Mouse (Mus musculus): ENCODE data around the gene Elfn2. TPM values are rescaled to one million over a fixed set of nuclear protein-coding genes. Genes with fewer than 3 reads are reported as not detected.

Gene Elfn2
- polyA plus RNA-seq, 1 experiment from 2014 or later, result 0.06 TPM

DNA sequence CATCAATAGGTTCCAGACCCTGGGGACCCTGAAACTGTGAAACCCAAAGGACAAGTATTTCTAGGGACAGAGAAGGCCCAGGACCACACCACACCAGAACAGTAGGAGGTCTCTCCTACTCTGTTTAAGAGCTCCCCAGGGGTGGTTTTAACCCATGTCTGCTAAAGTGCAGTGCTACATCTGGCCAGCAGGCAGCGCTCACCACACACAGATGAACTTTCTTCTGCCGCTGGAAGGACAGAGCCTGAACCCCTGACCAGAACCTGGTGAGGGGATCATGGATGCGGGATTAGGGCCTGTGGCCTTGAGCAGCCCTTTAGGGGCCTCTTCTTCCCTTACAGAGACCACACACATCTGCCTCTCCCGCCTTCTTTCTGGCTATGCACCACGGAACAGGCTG lies 95.1 kb downstream of the Elfn2 start:
- H3K9ac ChIP-seq (ENCODE audit: low read length), result no peak overlapping the region
- peak; percentile 71 for DNase-seq (ENCODE audit: low spot score)
- H3K4me2 ChIP-seq (replicated peaks; ENCODE audit: low read depth), result no peak overlapping the region
- H3K9me3 ChIP-seq (ENCODE audit: control insufficient read depth, low read length), result no peaks in the 10 kb centered on the region
- H3K4me1 ChIP-seq (replicated peaks; ENCODE audit: control insufficient read depth, insufficient read depth), result no peaks in the 10 kb centered on the region
- H3K27me3 ChIP-seq (ENCODE audit: control insufficient read depth, insufficient read depth, low read length), result no peaks in the 10 kb centered on the region
- no peak overlapping the region for H3K4me3 ChIP-seq (ENCODE audit: low read depth, low read length)
- no peak overlapping the region for H3K27ac ChIP-seq (replicated peaks)
- WGBS, result 18% methylated on average over 5 of the region's 5 CpGs
- no peak; the same call in 1 of the 2 replicates for ATAC-seq (ENCODE audit: low FRiP score, low TSS enrichment)
- H3K36me3 ChIP-seq (ENCODE audit: control insufficient read depth, insufficient read depth, low read length), result no peaks in the 10 kb centered on the region
- no peak for TF ChIP-seq EP300 (optimal IDR thresholded peaks at IDR 0.05)
- peak; percentile 97 for TF ChIP-seq CTCF (IDR thresholded peaks at IDR 0.05; ENCODE audit: low read depth)

Other genes starting within 250 kb of the Elfn2 start
- gene Il2rb, start 223.5 kb downstream of the Elfn2 start, polyA plus RNA-seq (2015; fragmentation: Nextera tagmentation; extraction: Ambion mirVana), result 0.24 and 0.30 TPM in 2 replicates
- gene C1qtnf6, start 187.4 kb downstream of the Elfn2 start, polyA plus RNA-seq (2015; fragmentation: Nextera tagmentation; extraction: Ambion mirVana), result 20.2 and 24.6 TPM in 2 replicates
- gene Sstr3, start 174.1 kb downstream of the Elfn2 start, polyA plus RNA-seq (2015; fragmentation: Nextera tagmentation; extraction: Ambion mirVana), result 0.02 and 0.08 TPM in 2 replicates
- 6.4 and 8.0 TPM in 2 replicates for gene Rac2, start 146.0 kb downstream of the Elfn2 start, polyA plus RNA-seq (2015; fragmentation: Nextera tagmentation; extraction: Ambion mirVana)
- 5.2 and 5.8 TPM in 2 replicates for gene Cyth4, start 121.7 kb downstream of the Elfn2 start, polyA plus RNA-seq (2015; fragmentation: Nextera tagmentation; extraction: Ambion mirVana)
- 5.6 and 7.2 TPM in 2 replicates for gene Mfng, start 54.7 kb upstream of the Elfn2 start, polyA plus RNA-seq (2015; fragmentation: Nextera tagmentation; extraction: Ambion mirVana)
- gene Card10, start 84.3 kb upstream of the Elfn2 start, polyA plus RNA-seq (2015; fragmentation: Nextera tagmentation; extraction: Ambion mirVana), result 2.4 and 2.8 TPM in 2 replicates
- gene Cdc42ep1, start 123.9 kb upstream of the Elfn2 start, polyA plus RNA-seq (2015; fragmentation: Nextera tagmentation; extraction: Ambion mirVana), result 37.7 and 45.4 TPM in 2 replicates
- gene Lgals2, start 136.8 kb upstream of the Elfn2 start, polyA plus RNA-seq (2015; fragmentation: Nextera tagmentation; extraction: Ambion mirVana), result 39.4 and 39.5 TPM in 2 replicates
- gene Gga1, start 158.4 kb upstream of the Elfn2 start, polyA plus RNA-seq (2015; fragmentation: Nextera tagmentation; extraction: Ambion mirVana), result 35.6 and 39.3 TPM in 2 replicates
- 0.27 and 0.28 TPM in 2 replicates for gene Gm49510, start 180.9 kb upstream of the Elfn2 start, polyA plus RNA-seq (2015; fragmentation: Nextera tagmentation; extraction: Ambion mirVana)
- gene Sh3bp1, start 181.0 kb upstream of the Elfn2 start, polyA plus RNA-seq (2015; fragmentation: Nextera tagmentation; extraction: Ambion mirVana), result 22.7 and 27.4 TPM in 2 replicates
- gene Pdxp, start 195.1 kb upstream of the Elfn2 start, polyA plus RNA-seq (2015; fragmentation: Nextera tagmentation; extraction: Ambion mirVana), result 4.1 and 4.3 TPM in 2 replicates
- 1,326 and 1,632 TPM in 2 replicates for gene Lgals1, start 208.0 kb upstream of the Elfn2 start, polyA plus RNA-seq (2015; fragmentation: Nextera tagmentation; extraction: Ambion mirVana)
- gene Nol12, start 216.2 kb upstream of the Elfn2 start, polyA plus RNA-seq (2015; fragmentation: Nextera tagmentation; extraction: Ambion mirVana), result 32.3 and 36.4 TPM in 2 replicates
- gene Triobp, start 229.0 kb upstream of the Elfn2 start, polyA plus RNA-seq (2015; fragmentation: Nextera tagmentation; extraction: Ambion mirVana), result 22.4 and 30.6 TPM in 2 replicates